7 mouse cellular contexts compared by ENCODE assay signal in the genomic region with DNA sequence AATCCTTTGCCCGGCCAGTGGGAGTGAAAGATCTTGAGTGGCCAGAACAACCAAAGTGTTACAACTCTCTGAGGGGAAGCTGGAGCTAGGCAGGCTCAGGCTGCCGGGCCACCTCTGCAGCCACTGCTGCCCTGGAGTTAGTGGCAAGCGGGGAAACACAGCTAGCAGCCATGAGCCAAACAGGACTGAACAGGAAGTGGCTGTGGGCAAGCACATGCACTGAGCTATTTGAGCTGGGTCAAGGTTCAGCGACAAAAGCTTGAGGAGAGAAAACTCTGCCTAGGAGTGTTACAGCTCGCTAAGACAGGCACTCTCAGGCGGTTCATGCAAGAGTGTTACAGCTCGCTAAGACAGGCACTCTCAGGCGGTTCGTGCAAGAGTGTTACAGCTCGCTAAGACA. TPM values are rescaled to one million over a fixed set of nuclear protein-coding genes. Genes with fewer than 3 reads are reported as not detected.
DNase-seq lines count a peak whose midpoint lies in the region; ATAC-seq and TF ChIP-seq lines count a peak whose summit lies in the region.

No protein-coding gene starts in this region.

- DNase-seq in 416B (ENCODE audit: low read depth) (peak; percentile 77), CH12.LX (ENCODE audit: extremely low read depth) (peak; percentile 32)
- DNase-seq in lung, adult 18-20 months = peak; percentile 46 to 53
- DNase-seq in thymus, postnatal 14 days = peak; percentile 55
- no peak for DNase-seq in midbrain, postnatal 0 days (ENCODE audit: low spot score)

- peaks cover 3% of the 10 kb centered on the region for H3K9me3 ChIP-seq in CH12.LX (replicated peaks; ENCODE audit: low read length)
- no peaks in the 10 kb centered on the region for H3K9me3 ChIP-seq in midbrain, postnatal 0 days (ENCODE audit: low read length)

- in situ Hi-C loops in CH12.LX (cut with MboI; ENCODE audit: low pct_ligation_motif_present, low pct_unique_long_range_greater_than_20kb, low sequenced_read_pairs) = no loop called here

- H3K4me2 ChIP-seq in CH12.LX (ENCODE audit: insufficient read depth, low read depth, poor library complexity, severe bottlenecking) = no peak overlapping the region
- no peak overlapping the region for H3K4me2 ChIP-seq in midbrain, postnatal 0 days (ENCODE audit: low read depth, low read length, poor library complexity, severe bottlenecking)

- peaks cover 8 to 73% of the 10 kb centered on the region in 2 experiments for H3K36me3 ChIP-seq in CH12.LX (replicated peaks in 1 of 2; ENCODE audit: control insufficient read depth in 1 of 2, insufficient read depth in 1 of 2, low read length in 1 of 2)
- H3K36me3 ChIP-seq in midbrain, postnatal 0 days (ENCODE audit: insufficient read depth, low read length) = peaks cover 5% of the 10 kb centered on the region; the same call in 1 of the 2 replicates

- TF ChIP-seq RAD21 in CH12.LX (IDR thresholded peaks at IDR 0.05; ENCODE audit: low read depth, low read length) = no peak

- dilution Hi-C loops in CH12.LX (cut with MboI; ENCODE audit: extremely low pct_ligation_motif_present, extremely low pct_unique_long_range_greater_than_20kb, low sequenced_read_pairs) = no loop called here

- peaks cover 10 to 46% of the 10 kb centered on the region in 2 experiments for H3K4me1 ChIP-seq in CH12.LX (ENCODE audit: control insufficient read depth in 1 of 2, insufficient read depth in 2 of 2)
- peaks cover 5% of the 10 kb centered on the region; the same call in 1 of the 2 replicates for H3K4me1 ChIP-seq in midbrain, postnatal 0 days (ENCODE audit: insufficient read depth, low read length)

- no peak for TF ChIP-seq CTCF in CH12.LX (conservative IDR thresholded peaks at IDR 0.05 in 1 of 2, IDR thresholded peaks at IDR 0.05 in 1 of 2; ENCODE audit: low read depth in 2 of 2, low read length in 2 of 2)
- TF ChIP-seq CTCF in midbrain, postnatal 0 days (IDR thresholded peaks at IDR 0.05) = no peak

- H3K4me3 ChIP-seq in CH12.LX (replicated peaks in 1 of 3; ENCODE audit: low read depth in 2 of 3, low read length in 2 of 3, poor library complexity in 1 of 3) = no peak overlapping the region
- no peak overlapping the region for H3K4me3 ChIP-seq in midbrain, postnatal 0 days (ENCODE audit: low read depth, low read length)

- no peaks in the 10 kb centered on the region for H3K27me3 ChIP-seq in CH12.LX (replicated peaks)
- no peaks in the 10 kb centered on the region for H3K27me3 ChIP-seq in midbrain, postnatal 0 days (ENCODE audit: insufficient read depth, low read length)

- no peak for TF ChIP-seq EP300 in CH12.LX (IDR thresholded peaks at IDR 0.05; ENCODE audit: low read length)

- H3K9ac ChIP-seq in CH12.LX (ENCODE audit: insufficient read depth, low read depth) = no peak overlapping the region
- no peak overlapping the region for H3K9ac ChIP-seq in midbrain, postnatal 0 days (replicated peaks; ENCODE audit: low read length, poor library complexity, severe bottlenecking)

- WGBS in midbrain, postnatal 0 days = 85% methylated on average over 10 of the region's 10 CpGs

- TF ChIP-seq POLR2A in CH12.LX (IDR thresholded peaks at IDR 0.05; ENCODE audit: low read depth, low read length) = no peak

- no peak overlapping the region for H3K27ac ChIP-seq in CH12.LX (ENCODE audit: insufficient read depth, low read depth)
- no peak overlapping the region for H3K27ac ChIP-seq in midbrain, postnatal 0 days (ENCODE audit: low read depth, low read length)

- peaks cover 86% of the 10 kb centered on the region for H3K79me2 ChIP-seq in CH12.LX (replicated peaks; ENCODE audit: control insufficient read depth, extremely low read depth, insufficient read depth, poor library complexity, severe bottlenecking)

- peak; percentile 42 to 58; a peak in 3 of 4 replicates for ATAC-seq in hematopoietic stem cell, adult 5-6 weeks (replicated peaks in 1 of 2; ENCODE audit: insufficient read depth in 1 of 2, low FRiP score in 2 of 2, low TSS enrichment in 1 of 2, low read depth in 1 of 2, poor library complexity in 2 of 2, severe bottlenecking in 2 of 2)
- no peak for ATAC-seq in midbrain, postnatal 0 days (ENCODE audit: low FRiP score)
- ATAC-seq in erythroid progenitor cell, adult 5-6 weeks (replicated peaks; ENCODE audit: low FRiP score, poor library complexity, severe bottlenecking) = no peak

TF ChIP-seq in CH12.LX, 34 proteins besides CTCF, POLR2A, EP300 and RAD21:
- TF ChIP-seq RCOR1 (conservative IDR thresholded peaks at IDR 0.05; ENCODE audit: low read depth, low read length) = no peak
- TF ChIP-seq USF1 (IDR thresholded peaks at IDR 0.05; ENCODE audit: low read depth, low read length) = no peak
- TF ChIP-seq NELFE (IDR thresholded peaks at IDR 0.05; ENCODE audit: low read depth, low read length) = no peak
- TF ChIP-seq CHD2 (IDR thresholded peaks at IDR 0.05; ENCODE audit: low read length) = no peak
- no peak for TF ChIP-seq MAZ (IDR thresholded peaks at IDR 0.05; ENCODE audit: low read depth, low read length)
- TF ChIP-seq MYC (IDR thresholded peaks at IDR 0.05; ENCODE audit: low read depth, low read length) = no peak
- no peak for TF ChIP-seq ELF1 (IDR thresholded peaks at IDR 0.05; ENCODE audit: low read depth, low read length)

RNA-seq across cellular contexts. Expression of gene Ywhab, which starts 12.2 kb away (rescaled TPM):
- 41.6 and 51.7 TPM in 2 replicates for total RNA-seq in CH12.LX (2012; rRNA removed)
- total RNA-seq in CH12.LX (2014; rRNA removed) = 57.1 and 59.8 TPM in 2 replicates
- 157 and 159 TPM in 2 replicates for polyA plus RNA-seq in CH12.LX (2012; ENCODE audit: insufficient read length, low read depth)
- 66.2 and 87.0 TPM in 2 replicates for total RNA-seq in hematopoietic stem cell, adult 5-6 weeks (2017)
- total RNA-seq in midbrain, postnatal 0 days (2014; rRNA removed) = 160 and 223 TPM in 2 replicates
- polyA plus RNA-seq in midbrain, postnatal 0 days (2015; fragmentation: Nextera tagmentation; extraction: Ambion mirVana) = 649 and 656 TPM in 2 replicates
- 59.1 and 59.9 TPM in 2 replicates for total RNA-seq in erythroid progenitor cell, adult 5-6 weeks (2015; ENCODE audit: low replicate concordance)
- total RNA-seq in erythroid progenitor cell, adult 5-6 weeks (2017; ENCODE audit: low replicate concordance) = 33.0 and 34.5 TPM in 2 replicates

RNA-seq across cellular contexts. Expression of gene Pabpc1l, which starts 18.3 kb away (rescaled TPM):
- total RNA-seq in CH12.LX (2012; rRNA removed) = 0.42 and 0.76 TPM in 2 replicates
- total RNA-seq in CH12.LX (2014; rRNA removed) = 0.47 and 0.55 TPM in 2 replicates
- polyA plus RNA-seq in CH12.LX (2012; ENCODE audit: insufficient read length, low read depth) = 0.96 and 2.0 TPM in 2 replicates
- 0.05 and 0.13 TPM in 2 replicates for total RNA-seq in hematopoietic stem cell, adult 5-6 weeks (2017)
- 0.22 TPM in 1 of 2 replicates, not detected in the other for total RNA-seq in midbrain, postnatal 0 days (2014; rRNA removed)
- polyA plus RNA-seq in midbrain, postnatal 0 days (2015; fragmentation: Nextera tagmentation; extraction: Ambion mirVana) = 2.0 and 2.8 TPM in 2 replicates
- 3.6 TPM in 1 of 2 replicates, not detected in the other for total RNA-seq in erythroid progenitor cell, adult 5-6 weeks (2015; ENCODE audit: low replicate concordance)
- total RNA-seq in erythroid progenitor cell, adult 5-6 weeks (2017; ENCODE audit: low replicate concordance) = not detected in 2 replicates

Comparison
In these comparisons a context has a peak if more than half of its experiments do, and no peak if none do; other contexts are left out.
1. ATAC-seq: peak in hematopoietic stem cell, adult 5-6 weeks (2 of 2); none in midbrain, postnatal 0 days (single experiment) and erythroid progenitor cell, adult 5-6 weeks (single experiment).